Mouse (Mus musculus) ES-E14 (cell line): ENCODE measurements around the gene Sh3pxd2a. TPM values are rescaled to one million over a fixed set of nuclear protein-coding genes. Genes with fewer than 3 reads are reported as not detected.

Source experiments
- DNase-seq: peaks from one replicate; pipeline ENCODE4 v3.0.0-alpha.2; 2013; ENCODE audit warnings: low read depth, low spot score
- H3K27ac ChIP-seq: 2 replicates; pipeline ENCODE4 v1.5.1; 2012; ENCODE audit warnings: low read depth, mild to moderate bottlenecking, low read length, moderate library complexity, mixed read lengths; ENCODE audit not compliant: poor library complexity, insufficient read depth, severe bottlenecking
- H3K36me3 ChIP-seq: 2 replicates; pipeline ENCODE4 v1.6.1; 2012; ENCODE audit warnings: mild to moderate bottlenecking, low read length, moderate library complexity, mixed read lengths; ENCODE audit not compliant: control insufficient read depth, poor library complexity, insufficient read depth, severe bottlenecking
- H3K4me1 ChIP-seq, 2 experiments: fragments of 150-350 bp in 1 of 2; sonication (generic) in 1 of 2; 2 replicates each; pipeline ENCODE4 v1.6.1; 2012; ENCODE audit warnings: low read length in 2 of 2, mild to moderate bottlenecking in 1 of 2, mixed read lengths in 1 of 2; ENCODE audit not compliant: control insufficient read depth in 2 of 2, insufficient read depth in 2 of 2, poor library complexity in 1 of 2
- H3K4me3 ChIP-seq, 2 experiments: fragments of 150-350 bp in 1 of 2; sonication (generic) in 1 of 2; 2 replicates each; pipeline ENCODE4 v1.5.1; 2012; ENCODE audit warnings: low read length in 2 of 2, low read depth in 1 of 2, mild to moderate bottlenecking in 1 of 2, mixed read lengths in 1 of 2; ENCODE audit not compliant: insufficient read depth in 1 of 2, poor library complexity in 1 of 2, severe bottlenecking in 1 of 2
- H3K9ac ChIP-seq: 2 replicates; pipeline ENCODE4 v1.6.1; 2012; ENCODE audit warnings: low read depth, mild to moderate bottlenecking, low read length, mixed read lengths; ENCODE audit not compliant: poor library complexity, insufficient read depth, severe bottlenecking
- H3K9me3 ChIP-seq: fragments of 150-350 bp; sonication (generic); 2 replicates; pipeline ENCODE4 v1.6.1; 2012; ENCODE audit warnings: low read depth, mild to moderate bottlenecking, low read length; ENCODE audit not compliant: control insufficient read depth, insufficient read depth
- CHD2 ChIP-seq: IDR thresholded peaks from 2 replicates; pipeline ENCODE4 v1.6.1; 2014; ENCODE audit warnings: mild to moderate bottlenecking, low read depth, low read length, inconsistent platforms
- HCFC1 ChIP-seq: IDR thresholded peaks from 2 replicates; pipeline ENCODE4 v1.6.1; 2012; ENCODE audit warnings: low read length, inconsistent platforms, borderline replicate concordance; ENCODE audit not compliant: insufficient read depth
- MAFK ChIP-seq: IDR thresholded peaks from 2 replicates; pipeline ENCODE4 v1.6.1; 2014; ENCODE audit warnings: mild to moderate bottlenecking, low read depth, low read length, inconsistent platforms; ENCODE audit not compliant: insufficient read depth
- ZC3H11A ChIP-seq: IDR thresholded peaks from 2 replicates; pipeline ENCODE4 v1.6.1; 2012; ENCODE audit warnings: low read depth, mild to moderate bottlenecking, inconsistent platforms, low read length, borderline replicate concordance
- ZNF384 ChIP-seq: IDR thresholded peaks from 2 replicates; pipeline ENCODE4 v1.6.1; 2012; ENCODE audit warnings: low read depth, low read length, inconsistent platforms
- in situ Hi-C, 2 experiments: fragments of 600-800 bp; cut with MboI; formaldehyde crosslinking; loops; one replicate each; pipeline ENCODE4 v1.15.1; 2025; ENCODE audit warnings: low sequenced_read_pairs in 2 of 2, inconsistent platforms in 1 of 2; ENCODE audit not compliant: unreplicated experiment in 2 of 2
- total RNA-seq: library from RNA; depleted of rRNA; stranded (reverse); fragments of 300-350 nt; gene quantifications from 2 replicates; pipeline ENCODE4 v1.2.3, GENCODE M21; 2012

Gene Sh3pxd2a
- total RNA-seq, 1 experiment = 13.0 TPM

DNA sequence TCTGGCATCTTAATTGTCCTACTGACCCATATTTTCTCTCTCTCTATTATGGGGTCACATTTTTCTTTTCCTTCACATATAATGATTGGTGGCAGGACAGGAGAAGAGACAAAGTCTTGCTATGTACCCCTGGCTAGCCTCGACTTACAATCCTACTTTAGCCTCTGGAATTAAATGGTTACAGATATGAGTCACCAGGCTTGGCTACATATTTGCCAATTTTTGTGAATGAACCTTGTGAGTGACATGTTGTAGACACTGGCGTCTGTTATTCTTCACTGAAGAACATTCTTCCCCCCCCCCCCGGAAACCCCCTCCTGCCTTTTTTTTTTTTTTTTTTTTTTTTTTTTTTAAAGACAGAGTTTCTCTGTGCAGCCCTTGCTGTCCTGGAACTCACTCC is 19.1 kb upstream of the Sh3pxd2a start:
- no peak overlapping the region for H3K9ac ChIP-seq
- peaks cover 0 to 4% of the 10 kb centered on the region in 2 experiments; a peak in 2 of 4 replicates for H3K4me1 ChIP-seq
- no peak overlapping the region for H3K27ac ChIP-seq
- in situ Hi-C loops = loop anchor here in 1 of 2 experiments (10.0 kb wide), 1 partner anchor 129 kb away; no protein-coding TSS in a partner anchor
- H3K36me3 ChIP-seq = no peaks in the 10 kb centered on the region
- H3K4me3 ChIP-seq = no peak overlapping the region
- TF ChIP-seq CHD2 = no peak
- no peak for TF ChIP-seq ZNF384
- no peak for TF ChIP-seq HCFC1
- no peak for TF ChIP-seq MAFK
- TF ChIP-seq ZC3H11A = no peak
- no peak for DNase-seq
- no peaks in the 10 kb centered on the region for H3K9me3 ChIP-seq

DNA sequence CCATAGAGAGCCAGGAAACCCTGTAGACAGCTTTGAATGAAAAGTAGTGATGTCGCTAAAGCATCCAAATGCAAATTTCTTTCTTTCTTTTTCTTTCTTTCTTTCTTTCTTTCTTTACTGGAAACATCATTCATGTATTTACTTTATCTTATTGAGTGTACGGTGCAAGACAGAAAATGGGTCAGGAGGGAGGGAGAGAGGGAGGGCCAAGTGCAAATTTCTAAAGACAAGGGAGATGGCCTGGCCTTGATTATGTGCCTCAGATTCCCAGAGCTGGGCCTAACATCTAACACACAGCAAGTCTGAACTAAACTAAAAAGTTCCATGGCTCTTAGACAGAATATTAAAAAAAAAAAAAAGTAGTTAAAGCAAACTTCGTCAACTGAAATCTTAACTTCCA is 9.3 kb upstream of the Sh3pxd2a start:
- no peak overlapping the region for H3K9ac ChIP-seq
- in situ Hi-C loops = no loop called here
- DNase-seq = no peak

DNA sequence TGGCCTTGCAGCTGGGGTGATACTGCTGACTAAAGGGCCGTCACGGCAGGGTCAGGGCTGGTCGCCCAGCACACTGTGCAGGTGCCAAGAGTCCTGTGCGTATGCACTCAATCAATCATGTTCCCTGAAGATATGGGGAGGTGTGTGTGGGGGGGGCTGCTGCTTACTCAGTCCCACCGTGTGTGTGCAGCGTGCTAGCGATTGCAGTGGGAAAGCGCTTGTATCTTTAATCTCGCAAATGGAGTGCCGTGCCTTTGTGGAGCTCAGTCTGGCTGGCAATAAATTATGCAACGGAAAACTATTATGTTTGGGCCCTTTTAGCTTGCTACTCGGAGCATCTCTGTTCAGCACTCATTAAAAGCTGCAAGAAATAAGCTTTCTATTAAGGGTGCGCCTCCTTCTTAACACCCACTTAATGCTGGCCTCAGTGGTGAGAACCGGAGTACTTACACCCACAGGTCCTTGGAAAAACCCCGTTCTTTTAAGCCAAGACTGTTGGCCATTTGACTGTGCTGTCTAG is 8.7 kb upstream of the Sh3pxd2a start:
- H3K9me3 ChIP-seq = no peaks in the 10 kb centered on the region
- no peaks in the 10 kb centered on the region for H3K4me1 ChIP-seq
- TF ChIP-seq MAFK = no peak
- TF ChIP-seq CHD2 = no peak
- no peak for TF ChIP-seq ZNF384
- TF ChIP-seq HCFC1 = no peak
- no peak for TF ChIP-seq ZC3H11A
- no peak overlapping the region for H3K4me3 ChIP-seq
- no peak overlapping the region for H3K9ac ChIP-seq
- in situ Hi-C loops = no loop called here
- H3K27ac ChIP-seq = no peak overlapping the region
- no peak for DNase-seq
- no peaks in the 10 kb centered on the region for H3K36me3 ChIP-seq

More for the DNA sequence above, 9.3 kb upstream of the Sh3pxd2a start:
- H3K9me3 ChIP-seq = no peaks in the 10 kb centered on the region
- H3K4me3 ChIP-seq = no peak overlapping the region
- no peak overlapping the region for H3K27ac ChIP-seq
- TF ChIP-seq ZC3H11A (no peak), MAFK (no peak), HCFC1 (no peak), ZNF384 (no peak), CHD2 (no peak)
- H3K4me1 ChIP-seq = no peaks in the 10 kb centered on the region
- H3K36me3 ChIP-seq = no peaks in the 10 kb centered on the region

DNA sequence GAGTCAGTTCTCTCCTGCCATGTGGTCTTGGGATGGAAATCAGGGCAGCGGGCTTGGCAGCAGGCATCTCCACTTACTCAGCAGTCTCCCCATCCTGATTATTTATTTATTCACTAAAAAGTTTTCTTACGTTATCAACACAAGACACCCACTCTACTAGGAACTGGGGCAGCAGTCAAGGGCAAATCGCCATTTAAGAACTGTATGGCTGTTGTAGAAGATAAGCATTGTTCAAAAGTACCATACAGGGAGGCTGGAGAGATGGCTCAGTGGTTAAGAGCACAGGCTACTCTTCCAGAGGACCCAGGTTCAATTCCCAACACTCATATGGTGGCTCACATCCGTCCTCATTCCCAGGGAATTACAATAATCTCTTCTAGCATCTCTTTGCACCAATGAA is 7.6 kb upstream of the Sh3pxd2a start:
- no peak overlapping the region for H3K4me3 ChIP-seq
- TF ChIP-seq MAFK (no peak), CHD2 (no peak), HCFC1 (no peak), ZNF384 (no peak), ZC3H11A (no peak)

DNA sequence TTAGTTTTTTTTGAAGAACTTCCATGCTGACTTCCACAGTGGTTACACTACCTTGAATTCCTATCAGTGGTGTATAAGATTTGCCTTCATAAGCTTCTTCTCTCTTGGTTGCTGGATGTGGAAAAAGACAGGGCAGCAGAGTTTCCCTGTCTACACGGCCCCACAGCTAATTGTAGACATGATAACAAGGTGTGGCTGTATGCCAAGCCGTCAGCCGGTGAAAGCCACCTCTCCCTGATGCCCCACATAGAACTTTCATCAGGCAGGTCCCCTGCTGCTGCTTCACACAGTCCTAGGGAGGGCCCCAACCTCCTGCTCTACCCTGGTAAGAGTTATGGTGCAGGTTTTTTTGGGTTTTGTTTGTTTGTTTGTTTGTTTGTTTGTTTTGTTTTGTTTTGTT is 4.5 kb upstream of the Sh3pxd2a start:
- H3K4me3 ChIP-seq = no peak overlapping the region
- H3K4me1 ChIP-seq = no peaks in the 10 kb centered on the region
- in situ Hi-C loops = loop anchor here in 1 of 2 experiments (5.0 kb wide), 1 partner anchor 96 kb away; no protein-coding TSS in a partner anchor
- H3K36me3 ChIP-seq = no peaks in the 10 kb centered on the region
- TF ChIP-seq MAFK = no peak
- no peak for TF ChIP-seq ZC3H11A
- no peak for TF ChIP-seq ZNF384
- no peak for TF ChIP-seq CHD2
- no peak for TF ChIP-seq HCFC1
- no peak overlapping the region for H3K27ac ChIP-seq
- H3K9me3 ChIP-seq = no peaks in the 10 kb centered on the region
- H3K9ac ChIP-seq = no peak overlapping the region
- no peak for DNase-seq

More for the DNA sequence above, 7.6 kb upstream of the Sh3pxd2a start:
- Histone ChIP-seq H3K4me1 (no peaks in the 10 kb centered on the region), H3K36me3 (no peaks in the 10 kb centered on the region), H3K9me3 (no peaks in the 10 kb centered on the region), H3K27ac (no peak overlapping the region), H3K9ac (no peak overlapping the region)
- in situ Hi-C loops = no loop called here
- DNase-seq = no peak
